In the genomic region with DNA sequence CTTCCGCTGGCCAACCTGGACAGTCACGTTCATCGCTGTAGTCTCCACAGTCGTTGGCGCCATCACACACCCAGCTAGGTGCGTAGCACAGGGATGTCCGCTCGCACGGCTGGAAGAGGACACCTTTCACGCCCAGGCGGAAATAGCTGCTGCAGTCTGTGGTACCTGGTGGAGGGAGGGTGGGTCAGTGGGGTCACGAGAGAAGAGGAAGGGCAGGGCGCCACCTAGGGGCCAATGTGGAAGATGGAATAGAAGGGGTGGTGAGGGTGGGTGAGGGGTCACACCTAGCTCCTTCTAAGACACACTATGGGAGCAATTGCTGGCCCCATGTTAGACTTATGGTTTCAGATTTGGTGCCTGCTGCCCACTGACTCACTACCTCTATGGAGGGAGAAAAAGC, we compare ENCODE assay signal across 11 mouse cellular contexts. TPM values are rescaled to one million over a fixed set of nuclear protein-coding genes. Genes with fewer than 3 reads are reported as not detected.
DNase-seq lines count a peak whose midpoint lies in the region; ATAC-seq and TF ChIP-seq lines count a peak whose summit lies in the region.
"Had no signal": no experiment of that assay in that cellular context is flagged by ENCODE, and none has a peak within 500 bp of the region (broad histone marks: within the 10 kb centered on the region; RNA-seq: fewer than 3 reads in every experiment).

No protein-coding gene starts in this region.

- H3K36me3 ChIP-seq in kidney, postnatal 0 days (ENCODE audit: insufficient read depth, low read length) = peaks cover 40% of the 10 kb centered on the region
- peaks cover 69% of the 10 kb centered on the region for H3K36me3 ChIP-seq in kidney, embryonic 16.5 days (ENCODE audit: insufficient read depth, low read length)
- no peaks in the 10 kb centered on the region for H3K36me3 ChIP-seq in thymus, adult 2 months (ENCODE audit: control insufficient read depth, insufficient read depth, low read length)
- H3K36me3 ChIP-seq in small intestine, adult 2 months (ENCODE audit: control insufficient read depth, insufficient read depth, low read length) = peaks cover 86% of the 10 kb centered on the region

- no peaks in the 10 kb centered on the region for H3K9me3 ChIP-seq in kidney, postnatal 0 days (replicated peaks; ENCODE audit: low read length)
- no peaks in the 10 kb centered on the region for H3K9me3 ChIP-seq in kidney, embryonic 16.5 days (ENCODE audit: low read length)
- H3K9me3 ChIP-seq: heart, embryonic 13.5 days; limb, embryonic 13.5 days had no signal

- no peak overlapping the region for H3K27ac ChIP-seq in kidney, postnatal 0 days
- no peak overlapping the region for H3K27ac ChIP-seq in kidney, embryonic 16.5 days (ENCODE audit: low read length)
- no peak overlapping the region for H3K27ac ChIP-seq in thymus, adult 2 months (ENCODE audit: control insufficient read depth, insufficient read depth, low read length)
- no peak overlapping the region for H3K27ac ChIP-seq in bone marrow, adult 2 months (ENCODE audit: control insufficient read depth, insufficient read depth, low read depth, low read length, poor library complexity)
- no peak overlapping the region for H3K27ac ChIP-seq in small intestine, adult 2 months (ENCODE audit: insufficient read depth, low read depth, low read length)
- H3K27ac ChIP-seq: heart, embryonic 13.5 days; limb, embryonic 13.5 days had no signal

- no peak overlapping the region for H3K4me2 ChIP-seq in kidney, postnatal 0 days (ENCODE audit: low read length)
- H3K4me2 ChIP-seq in kidney, embryonic 16.5 days (replicated peaks; ENCODE audit: low read depth, low read length) = no peak overlapping the region
- H3K4me2 ChIP-seq: heart, embryonic 13.5 days; limb, embryonic 13.5 days had no signal

- no peak overlapping the region for H3K9ac ChIP-seq in kidney, postnatal 0 days (ENCODE audit: low read depth, low read length)
- no peak overlapping the region for H3K9ac ChIP-seq in kidney, embryonic 16.5 days (replicated peaks; ENCODE audit: low read length)
- H3K9ac ChIP-seq: heart, embryonic 13.5 days; limb, embryonic 13.5 days had no signal

- H3K4me3 ChIP-seq in kidney, postnatal 0 days (replicated peaks; ENCODE audit: low read depth, low read length) = no peak overlapping the region
- H3K4me3 ChIP-seq in kidney, embryonic 16.5 days (ENCODE audit: low read length) = no peak overlapping the region
- no peak overlapping the region for H3K4me3 ChIP-seq in thymus, adult 2 months (ENCODE audit: control insufficient read depth, insufficient read depth, low read length)
- no peak overlapping the region for H3K4me3 ChIP-seq in bone marrow, adult 2 months (replicated peaks; ENCODE audit: control insufficient read depth, low read depth, low read length)
- no peak overlapping the region for H3K4me3 ChIP-seq in small intestine, adult 2 months (ENCODE audit: low read depth, low read length)
- H3K4me3 ChIP-seq: heart, embryonic 13.5 days; limb, embryonic 13.5 days had no signal

- 0 out of 2 replicates have a peak, but pooled peaks cover under 1% of the 10 kb centered on the region for H3K4me1 ChIP-seq in kidney, postnatal 0 days (replicated peaks; ENCODE audit: insufficient read depth, low read length)
- H3K4me1 ChIP-seq in kidney, embryonic 16.5 days (ENCODE audit: insufficient read depth, low read length) = no peaks in the 10 kb centered on the region
- H3K4me1 ChIP-seq in thymus, adult 2 months (replicated peaks; ENCODE audit: control insufficient read depth, insufficient read depth, low read length) = no peaks in the 10 kb centered on the region
- no peaks in the 10 kb centered on the region for H3K4me1 ChIP-seq in bone marrow, adult 2 months (ENCODE audit: control insufficient read depth, insufficient read depth, low read length)
- H3K4me1 ChIP-seq in small intestine, adult 2 months (ENCODE audit: control insufficient read depth, insufficient read depth, insufficient read length, low read length) = no peaks in the 10 kb centered on the region; the same call in 1 of the 2 replicates
- H3K4me1 ChIP-seq: heart, embryonic 13.5 days; limb, embryonic 13.5 days had no signal

- no peaks in the 10 kb centered on the region for H3K27me3 ChIP-seq in kidney, postnatal 0 days (ENCODE audit: insufficient read depth, low read length)
- no peaks in the 10 kb centered on the region for H3K27me3 ChIP-seq in kidney, embryonic 16.5 days (ENCODE audit: insufficient read depth, low read length)
- H3K27me3 ChIP-seq in thymus, adult 2 months (ENCODE audit: control insufficient read depth, insufficient read depth, low read length) = no peaks in the 10 kb centered on the region
- no peaks in the 10 kb centered on the region for H3K27me3 ChIP-seq in small intestine, adult 2 months (ENCODE audit: control insufficient read depth, insufficient read depth, low read length)
- H3K27me3 ChIP-seq: heart, embryonic 13.5 days; limb, embryonic 13.5 days; Patski had no signal

- 93% methylated on average over 13 of the region's 13 CpGs for WGBS in kidney, postnatal 0 days
- 89% methylated on average over 13 of the region's 13 CpGs for WGBS in kidney, embryonic 16.5 days
- WGBS in thymus, adult 2 months = 93% methylated on average over 13 of the region's 13 CpGs
- WGBS in bone marrow, adult 2 months = 82% methylated on average over 13 of the region's 13 CpGs
- WGBS in small intestine, adult 2 months = 90% methylated on average over 13 of the region's 13 CpGs

- no peak for TF ChIP-seq POLR2A in thymus, adult 2 months (IDR thresholded peaks at IDR 0.05; ENCODE audit: control insufficient read depth, extremely low read depth, insufficient read depth, low read length, poor library complexity)
- TF ChIP-seq POLR2A in bone marrow, adult 2 months (IDR thresholded peaks at IDR 0.05; ENCODE audit: borderline replicate concordance, control insufficient read depth, low read depth, low read length) = no peak
- TF ChIP-seq POLR2A in small intestine, adult 2 months (IDR thresholded peaks at IDR 0.05; ENCODE audit: low read depth, low read length) = no peak

- no peak for DNase-seq in kidney, postnatal 0 days (ENCODE audit: low spot score)
- DNase-seq in thymus, adult 2 months = no peak
- no peak for DNase-seq in thymus, postnatal 25 days
- DNase-seq in urinary bladder, adult 18-20 months (ENCODE audit: low spot score in 2 of 2) = no peak
- no peak for DNase-seq in kidney, postnatal 25 days

- TF ChIP-seq CTCF in kidney, postnatal 0 days (IDR thresholded peaks at IDR 0.05; ENCODE audit: low read depth) = peak; percentile 52
- TF ChIP-seq CTCF in thymus, adult 2 months (IDR thresholded peaks at IDR 0.05; ENCODE audit: borderline replicate concordance, control insufficient read depth, extremely low read depth, insufficient read depth, low read length, poor library complexity) = peak; percentile 71
- TF ChIP-seq CTCF in bone marrow, adult 2 months (IDR thresholded peaks at IDR 0.05; ENCODE audit: control insufficient read depth, insufficient read depth, low read length) = peak; percentile 49; the same call in 1 of the 2 replicates
- peak; percentile 49; the same call in 1 of the 2 replicates for TF ChIP-seq CTCF in small intestine, adult 2 months (IDR thresholded peaks at IDR 0.05; ENCODE audit: extremely low read depth, insufficient read length, insufficient replicate concordance, low read depth, low read length)

- ATAC-seq in kidney, postnatal 0 days (replicated peaks; ENCODE audit: low FRiP score, low read depth) = no peak
- ATAC-seq in kidney, embryonic 16.5 days (ENCODE audit: low FRiP score, low TSS enrichment) = no peak
- ATAC-seq: Patski had no signal

RNA-seq across cellular contexts. Expression of gene Nxph4, which starts 23.0 kb away (rescaled TPM):
- 0.93 and 1.1 TPM in 2 replicates for polyA plus RNA-seq in kidney, postnatal 0 days (2015; fragmentation: Nextera tagmentation; extraction: Ambion mirVana)
- polyA plus RNA-seq in kidney, embryonic 16.5 days (2015; fragmentation: Nextera tagmentation; extraction: Ambion mirVana) = 1.8 and 2.3 TPM in 2 replicates
- 0.06 and 0.20 TPM in 2 replicates for polyA plus RNA-seq in thymus, adult 2 months (2012; rRNA removed)
- polyA plus RNA-seq in bone marrow, adult 2 months (2011; ENCODE audit: insufficient read depth, insufficient read length, low replicate concordance, missing spikeins) = not detected in 2 replicates
- 0.32 and 0.41 TPM in 2 replicates for polyA plus RNA-seq in small intestine, adult 2 months (2012; rRNA removed)

RNA-seq across cellular contexts. Expression of gene Shmt2, which starts 35.2 kb away (rescaled TPM):
- polyA plus RNA-seq in kidney, postnatal 0 days (2015; fragmentation: Nextera tagmentation; extraction: Ambion mirVana) = 71.1 and 76.0 TPM in 2 replicates
- 119 and 123 TPM in 2 replicates for polyA plus RNA-seq in kidney, embryonic 16.5 days (2015; fragmentation: Nextera tagmentation; extraction: Ambion mirVana)
- polyA plus RNA-seq in thymus, adult 2 months (2012; rRNA removed) = 171 and 198 TPM in 2 replicates
- 36.7 and 39.9 TPM in 2 replicates for polyA plus RNA-seq in bone marrow, adult 2 months (2011; ENCODE audit: insufficient read depth, insufficient read length, low replicate concordance, missing spikeins)
- 36.6 and 49.6 TPM in 2 replicates for polyA plus RNA-seq in small intestine, adult 2 months (2012; rRNA removed)

RNA-seq across cellular contexts. Expression of gene Ndufa4l2, which starts 42.6 kb away (rescaled TPM):
- 57.8 and 63.2 TPM in 2 replicates for polyA plus RNA-seq in kidney, postnatal 0 days (2015; fragmentation: Nextera tagmentation; extraction: Ambion mirVana)
- polyA plus RNA-seq in kidney, embryonic 16.5 days (2015; fragmentation: Nextera tagmentation; extraction: Ambion mirVana) = 74.4 and 77.3 TPM in 2 replicates
- polyA plus RNA-seq in thymus, adult 2 months (2012; rRNA removed) = 6.2 and 13.5 TPM in 2 replicates
- not detected in 2 replicates for polyA plus RNA-seq in bone marrow, adult 2 months (2011; ENCODE audit: insufficient read depth, insufficient read length, low replicate concordance, missing spikeins)
- 3.8 and 5.6 TPM in 2 replicates for polyA plus RNA-seq in small intestine, adult 2 months (2012; rRNA removed)

RNA-seq across cellular contexts. Expression of gene Stac3, which starts 55.9 kb away (rescaled TPM):
- 0.16 and 0.31 TPM in 2 replicates for polyA plus RNA-seq in kidney, postnatal 0 days (2015; fragmentation: Nextera tagmentation; extraction: Ambion mirVana)
- 0.85 and 1.9 TPM in 2 replicates for polyA plus RNA-seq in kidney, embryonic 16.5 days (2015; fragmentation: Nextera tagmentation; extraction: Ambion mirVana)
- 2.2 and 3.9 TPM in 2 replicates for polyA plus RNA-seq in thymus, adult 2 months (2012; rRNA removed)
- 2.4 and 5.0 TPM in 2 replicates for polyA plus RNA-seq in bone marrow, adult 2 months (2011; ENCODE audit: insufficient read depth, insufficient read length, low replicate concordance, missing spikeins)
- 0.30 and 0.51 TPM in 2 replicates for polyA plus RNA-seq in small intestine, adult 2 months (2012; rRNA removed)
